Mouse (Mus musculus): ENCODE results near the gene Cep128.

DNA sequence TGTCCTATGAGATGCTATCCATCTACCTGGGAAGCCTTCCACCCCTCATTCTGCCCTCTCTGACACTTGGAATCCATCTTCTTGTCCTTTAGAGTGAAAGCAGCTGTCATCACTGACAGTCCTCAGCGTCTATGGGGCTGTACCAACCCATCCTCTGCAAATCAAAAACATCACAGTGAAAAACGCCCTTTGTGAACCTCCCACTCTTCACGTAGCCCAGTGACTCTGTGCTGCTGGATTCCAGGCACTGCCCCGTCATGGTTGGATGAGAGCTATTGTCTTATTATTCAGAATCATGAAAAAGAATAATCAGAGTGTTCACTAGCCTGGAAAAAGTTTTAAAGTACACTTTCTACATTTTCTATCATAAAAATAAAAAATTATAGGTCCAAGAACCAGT lies 42.3 kb upstream of the Cep128 start:
- no peak for TF ChIP-seq ZNF384 (IDR thresholded peaks at IDR 0.05; ENCODE audit: low read depth, low read length)
- no peak for TF ChIP-seq TAL1 (IDR thresholded peaks at IDR 0.05; ENCODE audit: low read length)
- no peak for TF ChIP-seq MAFK (IDR thresholded peaks at IDR 0.05; ENCODE audit: borderline replicate concordance, low read depth, low read length)
- TF ChIP-seq CHD2 (IDR thresholded peaks at IDR 0.05; ENCODE audit: low read length) = no peak
- no peak for TF ChIP-seq ZMIZ1 (IDR thresholded peaks at IDR 0.05; ENCODE audit: low read depth, low read length)
- no peak for TF ChIP-seq GABPA (IDR thresholded peaks at IDR 0.05; ENCODE audit: low read depth, low read length)
- TF ChIP-seq MAX (IDR thresholded peaks at IDR 0.05; ENCODE audit: low read length) = no peak
- TF ChIP-seq UBTF (IDR thresholded peaks at IDR 0.05; ENCODE audit: borderline replicate concordance, insufficient read depth, low read depth, low read length) = no peak
- no peak for TF ChIP-seq POLR2A (IDR thresholded peaks at IDR 0.05; ENCODE audit: control insufficient read depth in 1 of 2, insufficient read depth in 1 of 2, low read depth in 1 of 2, low read length in 2 of 2, poor library complexity in 1 of 2)
- no peak for TF ChIP-seq RCOR1 (IDR thresholded peaks at IDR 0.05; ENCODE audit: low read depth, low read length)
- no peak for TF ChIP-seq NELFE (IDR thresholded peaks at IDR 0.05; ENCODE audit: low read depth, low read length)
